Mouse (Mus musculus) left cerebral cortex, adult 8-10 months (tissue): Measurements from ENCODE around the gene Gm960. TPM values are rescaled to one million over a fixed set of nuclear protein-coding genes. Genes with fewer than 3 reads are reported as not detected.

Experiments
- DNase-seq, 2 experiments: peaks; one replicate each; pipeline ENCODE4 v3.0.0; 2022; ENCODE audit warnings: low spot score in 2 of 2
- total RNA-seq, 4 experiments: library from RNA; stranded (reverse); gene quantifications; 2 replicates each; pipeline ENCODE4 v1.2.4; 2022

Gene Gm960
- total RNA-seq, 4 experiments from 2014 or later = 1.4 to 4.5 (median 2.2) TPM

GRCm38 (mm10) chr19:4712156-4712780 is 13.8 kb upstream of the Gm960 start:
- no peak for DNase-seq

DNA sequence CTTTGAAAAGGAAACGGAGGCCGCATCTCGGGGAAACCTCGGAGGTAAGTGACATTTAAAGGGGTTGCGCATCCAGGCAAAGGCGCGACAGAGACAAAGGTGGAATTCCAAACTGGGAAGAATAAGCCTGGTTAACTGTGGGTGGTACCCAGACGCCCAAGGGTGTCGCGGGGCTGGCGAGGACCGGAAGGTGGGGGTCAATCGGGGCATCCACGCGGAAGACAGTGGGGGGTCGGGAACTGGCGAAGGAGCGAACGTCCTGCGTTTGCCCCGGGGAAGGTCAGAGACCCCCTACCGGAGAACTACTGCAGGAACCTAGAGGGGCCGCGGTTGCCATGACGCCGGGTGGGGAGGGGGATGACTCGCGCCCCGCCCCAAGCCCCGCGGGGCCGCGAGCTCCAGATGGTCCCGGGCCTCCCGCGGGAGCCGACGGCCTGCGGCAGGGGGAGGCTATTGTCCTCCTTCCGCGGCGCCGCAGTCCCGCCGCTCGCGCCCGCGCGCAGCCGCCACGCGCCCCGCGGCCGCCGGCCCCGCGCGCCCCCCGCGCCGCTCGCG is 13.2 kb upstream of the Gm960 start:
- no peak for DNase-seq

- peak; percentile 74 to 89 for DNase-seq
Observed at GRCm38 (mm10) chr19:4711098-4711600, 12.7 kb upstream of the Gm960 start, which contains the start of gene Sptbn2. TSS of gene Sptbn2 (plus strand) at chr19:4711167.

- peak in 1 of 2 experiments; percentile 9 for DNase-seq
Observed at GRCm38 (mm10) chr19:4708765-4709164, 10.3 kb upstream of the Gm960 start.

DNA sequence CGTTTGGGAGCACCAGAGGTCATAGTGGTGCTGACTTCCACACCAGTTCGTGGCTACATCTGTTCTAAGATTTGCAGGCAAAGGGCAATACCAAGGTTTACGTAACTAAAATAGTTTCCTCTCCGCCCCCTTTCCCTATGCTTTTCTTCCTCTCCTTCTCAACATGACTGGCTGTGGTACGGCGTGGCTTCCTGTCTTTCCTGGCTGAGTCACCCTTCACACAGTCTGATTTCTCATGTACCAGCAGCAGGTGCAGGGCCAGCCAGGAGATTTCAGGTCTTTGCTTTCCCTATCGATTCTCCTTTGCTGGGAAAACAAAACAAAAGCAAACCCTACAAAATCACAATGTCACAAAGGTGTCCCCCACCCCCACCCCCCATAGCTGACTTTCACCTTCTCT is 2.8 kb upstream of the Gm960 start:
- DNase-seq = no peak

DNA sequence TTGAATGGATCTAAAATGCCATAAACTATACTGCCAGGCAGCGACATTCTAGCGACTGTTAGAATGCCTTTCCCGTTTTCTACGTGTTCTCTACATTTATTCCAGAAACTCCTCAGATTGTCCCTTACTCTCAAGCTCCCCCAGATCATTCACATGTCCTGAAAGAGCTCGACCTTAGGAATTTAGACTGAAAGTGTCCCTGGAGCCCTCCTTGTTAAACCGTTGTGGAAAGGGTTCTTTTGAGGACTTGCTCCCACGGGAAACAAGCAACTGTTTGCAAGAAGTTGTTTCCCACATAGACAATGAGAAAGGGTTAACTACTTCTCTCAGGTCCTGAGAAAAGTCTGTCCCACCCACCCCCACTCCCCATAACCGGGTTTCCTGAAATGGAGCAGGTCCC is 2.2 kb upstream of the Gm960 start:
- no peak for DNase-seq

GRCm38 (mm10) chr19:4699821-4700220 is 1.4 kb upstream of the Gm960 start:
- DNase-seq = no peak

GRCm38 (mm10) chr19:4698856-4699255 is 388 bp upstream of the Gm960 start:
- peak in 1 of 2 experiments; percentile 66 for DNase-seq

GRCm38 (mm10) chr19:4697721-4698120 is 747 bp downstream of the Gm960 start:
- no peak for DNase-seq

- DNase-seq = no peak
Observed at GRCm38 (mm10) chr19:4697121-4697520, 1.3 kb downstream of the Gm960 start.

- DNase-seq = no peak
Observed at GRCm38 (mm10) chr19:4694346-4694745, 4.1 kb downstream of the Gm960 start.

GRCm38 (mm10) chr19:4672401-4672800 is 26.1 kb downstream of the Gm960 start:
- DNase-seq = no peak

DNA sequence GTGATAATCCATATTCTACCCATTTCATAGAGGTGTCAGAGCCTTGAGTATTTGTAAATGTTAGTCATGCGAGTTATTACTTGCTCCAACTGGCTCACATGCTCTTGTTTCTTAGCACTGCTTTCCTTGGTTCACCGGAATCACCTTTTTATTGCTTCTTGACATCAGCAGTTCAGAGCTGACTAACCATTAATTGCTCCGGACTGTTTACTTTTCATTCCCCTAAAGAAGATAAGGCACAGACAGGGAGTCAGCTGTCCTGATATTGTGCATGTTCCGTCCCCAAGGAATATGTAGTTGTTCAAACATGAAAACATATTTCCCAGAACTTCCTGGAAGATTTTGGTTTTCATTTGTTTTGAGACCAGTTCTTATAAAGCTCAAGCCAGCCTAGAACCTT is 27.7 kb downstream of the Gm960 start:
- no peak for DNase-seq

- DNase-seq = no peak
Observed at GRCm38 (mm10) chr19:4666815-4667214, 31.7 kb downstream of the Gm960 start.

DNA sequence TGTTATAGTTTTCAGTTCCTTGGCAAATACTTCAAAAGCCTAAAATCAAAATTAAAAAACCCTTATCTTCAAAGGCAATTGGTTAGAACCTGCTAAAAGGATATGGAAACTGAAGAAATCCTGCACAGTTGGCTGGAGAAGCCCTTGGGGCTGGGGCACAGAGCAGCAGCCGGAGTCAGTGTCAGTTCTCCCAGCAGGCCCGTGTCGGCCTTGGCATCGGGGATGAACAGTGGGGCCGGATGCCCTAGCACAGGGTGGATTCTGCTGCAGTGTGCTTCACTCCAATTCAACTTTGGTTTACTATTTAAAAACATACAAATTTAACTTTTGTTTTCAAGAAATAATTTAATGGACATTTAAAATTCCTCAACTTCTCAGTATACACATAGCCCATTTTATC is 40.3 kb downstream of the Gm960 start:
- no peak for DNase-seq

- DNase-seq = peak in 1 of 2 experiments; percentile 72
Observed at GRCm38 (mm10) chr19:4646917-4647492, 51.5 kb downstream of the Gm960 start.

DNA sequence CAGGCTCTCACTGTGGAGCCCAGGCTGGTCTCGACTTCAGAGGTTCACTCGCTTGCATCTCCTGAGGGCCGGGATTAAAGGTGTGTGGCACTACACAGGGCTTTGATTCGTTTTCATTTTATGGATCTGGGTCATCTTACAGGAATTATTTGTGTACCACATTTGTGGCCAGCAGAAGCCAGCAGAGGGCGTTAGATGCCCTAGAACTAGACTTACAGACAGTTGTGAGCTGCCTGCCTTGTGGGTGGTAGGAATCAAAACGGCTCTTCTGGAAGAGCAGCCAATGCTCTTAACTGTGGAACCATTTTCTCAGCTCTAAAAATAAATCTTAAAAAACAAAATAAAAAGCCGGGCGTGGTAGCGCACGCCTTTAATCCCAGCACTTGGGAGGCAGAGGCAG is 54.2 kb downstream of the Gm960 start:
- DNase-seq = peak in 1 of 2 experiments; percentile 69

DNA sequence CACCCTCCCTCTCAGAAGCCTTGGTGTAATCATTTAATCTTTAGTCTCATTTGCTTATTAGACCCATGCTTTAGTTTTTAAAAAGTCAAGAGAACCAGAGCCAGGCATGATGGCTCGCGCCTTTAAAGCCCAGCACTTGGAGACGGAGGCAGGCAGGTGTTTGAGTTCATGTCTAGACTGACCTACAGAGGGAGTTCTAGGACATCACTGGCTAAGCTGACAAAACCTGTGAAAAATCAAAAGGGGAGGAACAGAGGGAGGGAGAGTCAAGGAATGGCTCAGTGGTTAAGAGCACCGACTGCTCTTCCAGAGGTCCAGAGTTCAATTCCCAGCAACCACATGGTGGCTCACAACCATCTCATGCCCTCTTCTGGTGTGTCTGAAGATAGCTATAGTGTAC is 62.5 kb downstream of the Gm960 start:
- no peak for DNase-seq

GRCm38 (mm10) chr19:4628819-4629218 is 69.6 kb downstream of the Gm960 start:
- no peak for DNase-seq

GRCm38 (mm10) chr19:4625829-4626535 is 72.5 kb downstream of the Gm960 start:
- no peak for DNase-seq

DNA sequence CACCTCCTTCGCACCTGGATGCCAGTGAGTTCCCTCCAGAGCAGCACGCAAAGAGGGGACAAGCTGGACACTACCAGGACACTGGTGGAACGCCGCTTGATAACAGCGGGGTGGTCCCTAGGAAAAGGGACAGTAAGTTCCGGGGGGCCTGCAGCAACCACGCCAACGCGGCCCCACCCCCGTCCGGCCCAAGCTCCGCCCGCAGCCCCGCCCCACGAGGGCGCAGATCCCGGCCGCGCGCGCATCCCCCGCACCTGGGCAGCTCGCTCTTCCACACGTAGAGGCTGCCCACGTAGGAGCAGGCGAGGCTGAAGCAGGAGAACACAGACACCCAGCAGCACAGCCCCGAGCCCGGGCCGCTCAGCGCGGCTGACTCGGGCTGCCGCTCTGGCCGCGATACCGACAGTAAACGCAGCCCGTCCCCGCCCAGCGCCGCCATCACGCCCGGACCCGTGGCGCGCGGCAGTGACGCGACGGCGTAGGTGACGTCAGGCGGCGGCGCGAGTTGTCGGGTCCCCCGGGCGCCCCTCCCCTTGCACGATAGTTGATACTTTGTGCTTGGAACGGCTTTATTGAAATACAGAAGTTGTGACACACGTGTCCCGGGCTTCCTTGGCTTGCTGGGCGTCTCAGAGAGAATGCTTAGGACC is 73.2 kb downstream of the Gm960 start, which contains the start of gene Rce1:
Gene Rce1 (minus strand): TSS at position 463 of the 650 bp plus-strand sequence.
- DNase-seq = peak; percentile 78 to 85
